Mouse (Mus musculus) bone marrow, adult 2 months (tissue): ENCODE measurements around the gene Serpine1.

Source experiments
- CTCF ChIP-seq: fragments of 200-500 bp; IDR thresholded peaks from 2 replicates; pipeline ENCODE4 v1.5.1; 2011; ENCODE audit warnings: low read length, control low read depth; ENCODE audit not compliant: control insufficient read depth, insufficient read depth
- POLR2A ChIP-seq: fragments of 200-500 bp; IDR thresholded peaks from 2 replicates; pipeline ENCODE4 v1.6.1; 2011; ENCODE audit warnings: low read depth, mild to moderate bottlenecking, control low read depth, low read length, borderline replicate concordance; ENCODE audit not compliant: control insufficient read depth

GRCm38 (mm10) chr5:137031076-137032032, 40.7 kb downstream of the Serpine1 start:
- TF ChIP-seq POLR2A: no peak
- TF ChIP-seq CTCF: no peak
